8 mouse cellular contexts compared by ENCODE assay signal in the genomic region with DNA sequence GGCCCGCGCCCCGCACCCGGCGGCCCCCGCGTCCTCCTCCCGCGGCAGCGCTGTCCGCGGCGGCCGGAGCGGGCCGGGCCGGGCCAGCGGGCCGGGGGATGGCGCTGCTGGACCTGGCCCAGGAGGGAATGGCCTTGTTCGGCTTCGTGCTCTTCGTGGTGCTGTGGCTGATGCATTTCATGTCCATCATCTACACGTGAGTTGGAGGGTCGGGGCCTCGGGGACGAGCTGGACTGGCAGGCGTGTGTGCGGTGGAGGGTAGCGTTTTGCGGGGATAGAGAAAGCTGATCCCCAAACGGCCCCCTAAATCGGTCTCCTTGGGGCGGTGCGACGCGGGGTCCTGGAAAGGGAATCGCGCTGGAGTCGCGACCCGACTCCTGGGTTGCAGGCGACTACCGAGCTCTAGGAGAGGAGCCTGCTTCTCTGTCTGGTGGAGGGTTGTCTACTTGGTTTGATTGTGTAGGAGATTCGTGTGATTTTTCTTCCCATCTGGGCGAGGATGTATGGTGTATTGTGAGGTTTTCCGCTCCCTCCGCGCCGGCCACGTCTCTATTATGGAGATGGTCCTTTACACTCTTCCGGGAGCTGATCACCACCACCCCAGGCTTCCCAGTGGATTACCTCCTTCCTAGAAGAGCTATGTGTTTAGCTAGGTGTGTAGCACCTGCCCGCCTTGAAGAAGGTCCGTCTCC. TPM values are rescaled to one million over a fixed set of nuclear protein-coding genes. Genes with fewer than 3 reads are reported as not detected.
A peak's percentile ranks its signal among the peaks of the same experiment; 100 is the strongest.
DNase-seq lines count a peak whose midpoint lies in the region; ATAC-seq and TF ChIP-seq lines count a peak whose summit lies in the region.

No protein-coding gene starts in this region.

- peaks cover 5% of the 10 kb centered on the region for H3K4me1 ChIP-seq in heart, adult 2 months (ENCODE audit: control insufficient read depth, insufficient read depth, low read length)
- H3K4me1 ChIP-seq in forebrain, embryonic 14.5 days (ENCODE audit: control insufficient read depth, insufficient read depth, low read length), result peaks cover 4% of the 10 kb centered on the region; the same call in 1 of the 2 replicates
- H3K4me1 ChIP-seq in intestine, embryonic 15.5 days (replicated peaks), result 0 out of 2 replicates have a peak, but pooled peaks cover 2% of the 10 kb centered on the region
- H3K4me1 ChIP-seq in limb, embryonic 15.5 days, result peaks cover 14% of the 10 kb centered on the region

- H3K4me2 ChIP-seq in forebrain, embryonic 14.5 days (ENCODE audit: low read length), result peak overlapping the region; percentile 56
- H3K4me2 ChIP-seq in intestine, embryonic 15.5 days (replicated peaks), result peak overlapping the region; percentile 65
- H3K4me2 ChIP-seq in limb, embryonic 15.5 days, result peak overlapping the region; percentile 63
- H3K4me2 ChIP-seq in myocyte (ENCODE audit: low read depth), result peak overlapping the region; percentile 89

- peak overlapping the region; percentile 91 for H3K9ac ChIP-seq in heart, adult 2 months (ENCODE audit: low read depth, low read length)
- H3K9ac ChIP-seq in forebrain, embryonic 14.5 days (ENCODE audit: low read length), result peak overlapping the region; percentile 97
- peak overlapping the region; percentile 99 for H3K9ac ChIP-seq in intestine, embryonic 15.5 days
- H3K9ac ChIP-seq in limb, embryonic 15.5 days, result peak overlapping the region; percentile 97

- no peaks in the 10 kb centered on the region for H3K9me3 ChIP-seq in forebrain, embryonic 14.5 days (replicated peaks; ENCODE audit: control insufficient read depth, low read length)
- H3K9me3 ChIP-seq in intestine, embryonic 15.5 days, result no peaks in the 10 kb centered on the region
- no peaks in the 10 kb centered on the region for H3K9me3 ChIP-seq in limb, embryonic 15.5 days

- H3K4me3 ChIP-seq in heart, adult 2 months, result peak overlapping the region; percentile 93
- H3K4me3 ChIP-seq in forebrain, embryonic 14.5 days (ENCODE audit: low read depth, low read length), result peak overlapping the region; percentile 95
- peak overlapping the region; percentile 87 for H3K4me3 ChIP-seq in intestine, embryonic 15.5 days (replicated peaks)
- H3K4me3 ChIP-seq in limb, embryonic 15.5 days, result peak overlapping the region; percentile 91
- H3K4me3 ChIP-seq in myocyte, result peak overlapping the region; percentile 99

- peak; percentile 25 for ATAC-seq in forebrain, embryonic 14.5 days
- ATAC-seq in intestine, embryonic 15.5 days, result peak; percentile 68
- peak; percentile 20; the same call in 1 of the 2 replicates for ATAC-seq in limb, embryonic 15.5 days (ENCODE audit: insufficient number of reproducible peaks, low FRiP score, low TSS enrichment, low read depth)

- no peaks in the 10 kb centered on the region for H3K27me3 ChIP-seq in heart, adult 2 months (ENCODE audit: control insufficient read depth, insufficient read depth, low read length)
- no peaks in the 10 kb centered on the region for H3K27me3 ChIP-seq in forebrain, embryonic 14.5 days (replicated peaks; ENCODE audit: control insufficient read depth, insufficient read depth, low read length)
- no peaks in the 10 kb centered on the region for H3K27me3 ChIP-seq in intestine, embryonic 15.5 days (replicated peaks)
- no peaks in the 10 kb centered on the region for H3K27me3 ChIP-seq in limb, embryonic 15.5 days
- H3K27me3 ChIP-seq in myocyte (ENCODE audit: control insufficient read depth, insufficient read depth, insufficient read length), result no peaks in the 10 kb centered on the region

- H3ac ChIP-seq in myocyte (ENCODE audit: control insufficient read depth, insufficient read length), result peak overlapping the region; percentile 46

- peaks cover 5% of the 10 kb centered on the region; the same call in 1 of the 2 replicates for H3K79me2 ChIP-seq in heart, adult 2 months (replicated peaks; ENCODE audit: control insufficient read depth, insufficient read depth, low read length)
- H3K79me2 ChIP-seq in myocyte (ENCODE audit: control insufficient read depth, insufficient read depth), result peaks cover 54% of the 10 kb centered on the region

- TF ChIP-seq EP300 in heart, adult 2 months (IDR thresholded peaks at IDR 0.05; ENCODE audit: insufficient read depth, low read depth, low read length), result no peak

- no peak for DNase-seq in heart, adult 2 months
- DNase-seq in heart, postnatal 4 days, result no peak
- peak; percentile 32 for DNase-seq in adipocyte (ENCODE audit: low spot score)
- DNase-seq in forebrain, embryonic 14.5 days (ENCODE audit: low spot score), result peak; percentile 46
- DNase-seq in thymus, postnatal 25 days, result peak; percentile 60

- WGBS in heart, adult 2 months, result 3% methylated on average over 51 of the region's 54 CpGs
- under 1% methylated on average over 51 of the region's 54 CpGs for WGBS in forebrain, embryonic 14.5 days
- under 1% methylated on average over 52 of the region's 54 CpGs for WGBS in intestine, embryonic 15.5 days
- under 1% methylated on average over 44 of the region's 54 CpGs for WGBS in limb, embryonic 15.5 days

- intact Hi-C loops in heart, adult 2 months (cut with DNase I), result loop anchor here (1.0 to 5.0 kb wide), 5 partner anchors 48 to 359 kb away; partner anchors contain the start of gene Ptgr1

- H3K36me3 ChIP-seq in heart, adult 2 months (ENCODE audit: control insufficient read depth, insufficient read depth, low read length), result peaks cover 5% of the 10 kb centered on the region
- H3K36me3 ChIP-seq in forebrain, embryonic 14.5 days (ENCODE audit: control insufficient read depth, insufficient read depth, low read length), result no peaks in the 10 kb centered on the region
- H3K36me3 ChIP-seq in intestine, embryonic 15.5 days, result no peaks in the 10 kb centered on the region
- H3K36me3 ChIP-seq in limb, embryonic 15.5 days, result no peaks in the 10 kb centered on the region
- peaks cover 6% of the 10 kb centered on the region for H3K36me3 ChIP-seq in myocyte (ENCODE audit: control insufficient read depth, insufficient read depth)

- TF ChIP-seq POLR2A in heart, adult 2 months (IDR thresholded peaks at IDR 0.05; ENCODE audit: insufficient read depth, low read depth, low read length), result no peak
- TF ChIP-seq POLR2A in myocyte (IDR thresholded peaks at IDR 0.05; ENCODE audit: insufficient read length, low read depth), result no peak

- no peak for TF ChIP-seq CTCF in heart, adult 2 months (IDR thresholded peaks at IDR 0.05)

- peak overlapping the region; percentile 87 for H3K27ac ChIP-seq in heart, adult 2 months
- H3K27ac ChIP-seq in forebrain, embryonic 14.5 days (ENCODE audit: low read depth, low read length), result peak overlapping the region; percentile 94
- peak overlapping the region; percentile 95 for H3K27ac ChIP-seq in intestine, embryonic 15.5 days
- peak overlapping the region; percentile 95 for H3K27ac ChIP-seq in limb, embryonic 15.5 days

TF ChIP-seq in myocyte, 11 proteins besides CTCF, POLR2A, EP300 and RAD21:
- TF ChIP-seq MYOD1 (IDR thresholded peaks at IDR 0.05; ENCODE audit: control insufficient read depth in 1 of 3, insufficient read length in 2 of 3, low read depth in 2 of 3) (no peak), POLR2AphosphoS2 (IDR thresholded peaks at IDR 0.05; ENCODE audit: insufficient read length, low read depth) (peak; percentile 11)

RNA-seq across cellular contexts. Expression of gene Ugcg, which starts 0.6 kb away (rescaled TPM):
- 10 to 100 TPM; 13.3 to 15.6 TPM for total RNA-seq in heart, adult 2 months (2021)
- polyA plus RNA-seq in heart, adult 2 months (2012; rRNA removed), result 10.0 and 17.9 TPM in 2 replicates
- total RNA-seq in heart, postnatal 4 days (2021), result 10 to 100 TPM; 26.8 to 29.2 TPM
- 18.6 and 19.4 TPM in 2 replicates for polyA plus RNA-seq in forebrain, embryonic 14.5 days (2014; fragmentation: Nextera tagmentation; extraction: Ambion mirVana)
- polyA plus RNA-seq in intestine, embryonic 15.5 days (2015; fragmentation: Nextera tagmentation; extraction: Ambion mirVana), result 10.7 and 11.5 TPM in 2 replicates
- 9.4 and 12.0 TPM in 2 replicates for polyA plus RNA-seq in limb, embryonic 15.5 days (2015; fragmentation: Nextera tagmentation; extraction: Ambion mirVana)
- 24.0 TPM for polyA plus RNA-seq in myocyte (2012; fragmentation: generic; extraction: Trizol)

RNA-seq across cellular contexts. Expression of gene AI481877, which starts 50.9 kb away (rescaled TPM):
- total RNA-seq in heart, adult 2 months (2021), result not detected
- not detected in 2 replicates for polyA plus RNA-seq in heart, adult 2 months (2012; rRNA removed)
- not detected for total RNA-seq in heart, postnatal 4 days (2021)
- polyA plus RNA-seq in forebrain, embryonic 14.5 days (2014; fragmentation: Nextera tagmentation; extraction: Ambion mirVana), result not detected in 2 replicates
- not detected in 2 replicates for polyA plus RNA-seq in intestine, embryonic 15.5 days (2015; fragmentation: Nextera tagmentation; extraction: Ambion mirVana)
- 0.11 TPM in 1 of 2 replicates, not detected in the other for polyA plus RNA-seq in limb, embryonic 15.5 days (2015; fragmentation: Nextera tagmentation; extraction: Ambion mirVana)
- 0.01 TPM for polyA plus RNA-seq in myocyte (2012; fragmentation: generic; extraction: Trizol)

Comparison
In these comparisons a context has a peak if more than half of its experiments do, and no peak if none do; other contexts are left out.
1. DNase-seq: peak in adipocyte (single experiment), forebrain, embryonic 14.5 days (single experiment) and thymus, postnatal 25 days (single experiment); none in heart, adult 2 months (0 of 2) and heart, postnatal 4 days (single experiment).
2. Peak in every context shown above with its lines, with median percentiles within 50 percentile points of each other: H3K27ac ChIP-seq, H3K4me3 ChIP-seq, H3K9ac ChIP-seq, ATAC-seq and H3K4me2 ChIP-seq.